Mouse (Mus musculus): Measurements from ENCODE around the gene Gabarapl2.

GRCm38 (mm10) chr8:111909621-111910450 lies 30.7 kb upstream of the Gabarapl2 start, which contains the start of gene Chst5:
- no peak for TF ChIP-seq EP300 (IDR thresholded peaks at IDR 0.05)
- no peak for TF ChIP-seq CTCF (IDR thresholded peaks at IDR 0.05)

All from lung, postnatal 0 days (tissue).